Mouse (Mus musculus): Measurements from ENCODE around the gene Lrrc56.
A peak's percentile ranks its signal among the peaks of the same experiment; 100 is the strongest.

The Lrrc56 gene

DNA sequence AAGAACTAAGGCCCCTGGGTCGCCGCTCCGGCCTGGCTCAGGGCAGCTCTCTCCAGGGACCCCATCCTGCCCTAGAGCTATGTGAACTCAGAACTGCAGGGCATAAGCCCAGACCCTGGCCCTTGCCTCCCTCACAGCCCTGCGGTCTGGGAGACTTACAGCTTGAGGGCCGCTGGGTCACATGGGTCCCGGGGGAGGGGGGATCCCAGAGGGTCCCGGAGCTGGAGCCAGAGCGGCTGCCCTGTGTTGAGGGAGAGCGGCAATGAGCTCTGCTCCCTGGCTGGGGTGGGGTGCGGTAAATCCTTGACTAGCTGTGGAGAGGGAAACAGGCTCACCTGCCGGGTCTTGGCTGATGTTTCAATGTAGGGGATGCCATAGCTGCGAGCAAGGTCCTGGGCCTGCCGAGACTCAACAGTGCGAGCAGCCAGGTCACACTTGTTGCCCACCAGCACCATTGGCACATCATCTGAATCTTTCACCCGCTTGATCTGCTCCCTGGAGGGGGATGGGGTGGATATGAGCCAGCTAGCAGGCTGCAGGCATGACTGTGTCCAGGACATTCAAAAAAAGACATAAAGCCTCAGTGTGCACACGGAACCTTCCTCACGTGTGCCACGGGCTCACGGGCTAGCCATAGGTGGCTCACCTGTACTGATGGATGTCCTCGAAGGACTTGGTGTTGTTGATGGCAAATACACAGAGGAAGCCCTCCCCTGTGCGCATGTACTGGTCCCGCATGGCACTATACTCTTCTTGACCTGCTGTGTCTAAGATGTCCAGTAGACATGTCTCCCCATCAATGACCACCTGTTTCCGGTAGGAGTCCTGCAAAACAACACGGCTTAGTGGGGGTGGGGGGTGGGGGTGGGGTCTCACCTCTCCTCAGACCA is 1.9 kb upstream of the Lrrc56 start:
- no peak for DNase-seq (ENCODE audit: low spot score)

DNA sequence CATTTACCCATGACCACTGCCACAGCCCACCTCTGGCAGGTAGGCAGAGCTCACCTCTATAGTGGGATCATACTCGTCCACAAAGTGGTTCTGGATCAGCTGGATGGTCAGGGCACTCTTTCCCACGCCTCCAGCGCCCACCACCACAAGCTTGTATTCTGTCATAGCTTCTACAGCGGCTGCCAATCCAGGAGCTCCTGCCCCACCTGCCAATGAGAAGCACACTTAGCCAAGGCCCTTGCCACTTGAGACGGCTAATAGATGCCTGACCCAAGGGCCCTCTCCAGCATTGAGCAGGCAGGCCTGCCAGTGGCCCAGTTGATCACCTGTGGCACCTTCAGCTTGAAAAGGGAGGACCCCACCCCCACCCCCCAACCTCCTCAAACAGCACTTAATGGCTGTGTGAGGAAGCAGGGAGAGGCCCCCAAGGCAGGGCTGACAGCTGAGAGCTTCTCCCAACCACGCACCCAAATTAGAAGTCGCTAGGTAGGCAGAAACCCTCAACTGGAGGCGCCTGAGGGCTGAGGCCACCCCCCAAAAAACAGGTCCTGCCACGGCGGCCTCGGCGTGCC is 1.1 kb upstream of the Lrrc56 start:
- DNase-seq (ENCODE audit: low spot score), result no peak

GRCm38 (mm10) chr7:141193348-141193856 is 555 bp upstream of the Lrrc56 start:
- DNase-seq (ENCODE audit: low spot score), result peak; percentile 19

GRCm38 (mm10) chr7:141194409-141194808 is 452 bp downstream of the Lrrc56 start:
- no peak for DNase-seq (ENCODE audit: low spot score)

DNA sequence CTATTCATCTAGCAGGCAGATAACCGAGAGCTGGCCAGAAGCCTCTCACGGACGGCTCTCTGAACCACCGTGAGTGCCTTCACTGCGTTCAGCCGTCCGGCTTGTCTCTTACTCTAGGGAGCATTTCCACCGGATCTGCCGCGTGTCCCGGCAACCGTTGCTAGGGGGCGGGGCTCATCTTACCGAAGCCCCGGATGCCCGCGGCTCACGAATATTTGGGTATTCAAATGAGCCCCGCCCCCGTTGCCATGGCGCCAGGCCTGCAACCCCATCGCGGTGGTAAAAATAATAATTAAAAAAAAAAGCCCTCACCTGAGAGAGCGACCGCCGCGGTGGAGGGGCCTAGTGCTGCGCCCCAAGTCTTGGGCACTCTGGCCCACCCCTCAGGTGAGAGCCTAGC is 873 bp downstream of the Lrrc56 start:
- peak; percentile 96 for DNase-seq (ENCODE audit: low spot score)

GRCm38 (mm10) chr7:141195754-141196153 is 1.8 kb downstream of the Lrrc56 start:
- no peak for DNase-seq (ENCODE audit: low spot score)

GRCm38 (mm10) chr7:141196619-141197282 is 2.8 kb downstream of the Lrrc56 start:
- no peak for DNase-seq (ENCODE audit: low spot score)

GRCm38 (mm10) chr7:141198121-141198520 is 4.2 kb downstream of the Lrrc56 start:
- DNase-seq (ENCODE audit: low spot score), result no peak

GRCm38 (mm10) chr7:141204546-141204945 is 10.6 kb downstream of the Lrrc56 start:
- DNase-seq (ENCODE audit: low spot score), result no peak

- no peak for DNase-seq (ENCODE audit: low spot score)
Measured at GRCm38 (mm10) chr7:141205504-141205903, 11.5 kb downstream of the Lrrc56 start.

DNA sequence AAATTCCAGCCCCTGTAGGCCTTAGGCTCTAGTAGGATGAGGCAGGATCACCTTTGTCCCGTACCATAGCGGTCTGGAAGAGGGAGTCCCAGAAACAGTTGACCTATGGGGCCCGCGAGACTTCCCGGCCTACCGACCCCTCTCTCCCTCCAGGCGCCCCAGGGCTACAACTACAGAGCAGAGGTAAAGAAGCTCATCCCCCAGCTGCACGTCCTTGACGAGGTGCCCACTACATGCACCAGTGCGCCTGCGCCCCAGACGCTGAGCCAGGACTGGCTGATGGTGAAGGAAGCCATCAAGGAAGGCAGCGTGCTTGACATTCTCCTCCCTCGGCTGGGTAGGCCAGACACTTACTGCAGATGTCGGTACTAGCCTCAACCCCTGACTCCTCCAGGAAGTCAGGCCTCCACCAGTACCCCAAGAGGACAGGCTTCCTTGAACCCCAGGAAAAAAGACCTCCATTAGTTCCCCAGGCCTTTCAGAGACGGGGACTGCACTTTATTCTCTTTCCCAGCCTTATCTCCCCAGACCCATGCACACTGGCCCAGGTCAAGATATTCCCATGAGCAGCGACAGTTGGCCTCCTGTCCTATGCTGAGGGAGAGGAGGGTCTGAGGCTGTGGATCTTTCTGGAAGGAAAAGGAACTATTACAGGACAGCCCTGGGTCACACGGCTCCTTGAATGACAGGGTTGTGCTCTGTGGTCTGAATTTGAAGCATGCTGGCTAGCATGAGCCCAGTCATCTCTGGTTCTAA is 12.4 kb downstream of the Lrrc56 start:
- DNase-seq (ENCODE audit: low spot score), result no peak

GRCm38 (mm10) chr7:141209526-141209925 is 15.6 kb downstream of the Lrrc56 start:
- DNase-seq (ENCODE audit: low spot score), result no peak

DNA sequence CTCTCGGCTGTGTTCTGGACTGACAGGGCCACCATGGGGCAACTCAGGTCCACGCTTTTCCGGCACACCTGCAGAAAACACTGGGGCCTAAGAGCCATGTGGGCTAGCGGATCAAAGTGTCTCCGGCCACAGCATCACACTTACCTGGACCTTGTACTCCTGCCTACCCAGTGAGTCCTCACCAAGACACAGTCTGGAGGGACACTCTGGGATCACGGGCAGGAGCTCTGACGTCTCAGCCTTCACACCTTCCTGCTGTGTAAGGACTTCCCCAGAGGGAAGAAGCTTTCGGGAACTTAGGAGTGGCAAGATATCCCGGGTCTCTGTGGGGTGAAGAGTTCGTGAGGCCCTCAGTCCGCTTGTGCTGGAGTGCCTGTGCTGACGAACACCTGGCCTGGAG is 16.2 kb downstream of the Lrrc56 start:
- no peak for DNase-seq (ENCODE audit: low spot score)

DNA sequence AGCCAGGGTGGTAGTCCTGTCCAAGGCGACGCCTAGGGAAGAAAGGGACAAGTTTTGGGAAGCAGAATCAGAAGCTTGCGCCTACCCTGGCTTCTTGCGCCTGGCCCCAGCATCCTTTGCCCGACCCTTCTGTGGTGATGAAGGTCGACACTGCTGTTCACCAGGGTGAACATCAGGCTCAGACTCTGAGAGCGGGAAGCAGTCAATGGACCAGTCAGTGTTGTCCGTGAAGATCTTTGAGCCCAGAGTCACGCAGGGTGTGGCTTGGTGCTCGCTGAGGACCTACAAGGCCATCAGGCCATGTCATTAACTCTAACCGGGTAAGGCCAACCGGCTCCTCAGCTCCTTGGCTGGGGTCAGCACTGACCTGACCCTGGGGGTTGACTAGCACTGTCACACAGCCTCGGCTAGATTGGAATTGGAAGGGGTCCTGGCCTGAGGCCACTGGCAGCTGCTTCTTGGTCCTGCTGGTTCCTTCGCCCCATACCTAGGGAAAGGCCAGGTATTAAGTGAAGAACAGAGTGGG is 16.7 kb downstream of the Lrrc56 start:
- DNase-seq (ENCODE audit: low spot score), result no peak

DNA sequence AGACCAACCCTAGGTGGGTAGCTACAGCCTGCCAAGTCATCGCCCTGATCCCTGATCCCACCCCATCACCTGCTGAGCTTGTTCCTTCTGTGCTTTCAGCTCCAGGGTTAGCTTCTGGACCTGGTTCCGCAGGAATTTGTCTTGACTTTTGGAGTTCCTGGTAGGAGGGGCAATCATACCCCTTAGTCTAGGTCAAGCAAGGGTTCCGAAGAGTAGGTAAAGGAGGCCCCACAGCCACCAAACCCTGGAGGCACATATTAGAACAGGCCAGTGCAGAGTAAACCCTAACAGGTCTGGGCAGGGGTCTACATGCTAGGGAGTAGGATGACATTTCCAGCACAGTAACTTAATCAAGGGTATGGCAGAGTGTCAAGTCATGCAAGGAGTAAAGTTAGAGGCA is 19.2 kb downstream of the Lrrc56 start:
- no peak for DNase-seq (ENCODE audit: low spot score)

DNA sequence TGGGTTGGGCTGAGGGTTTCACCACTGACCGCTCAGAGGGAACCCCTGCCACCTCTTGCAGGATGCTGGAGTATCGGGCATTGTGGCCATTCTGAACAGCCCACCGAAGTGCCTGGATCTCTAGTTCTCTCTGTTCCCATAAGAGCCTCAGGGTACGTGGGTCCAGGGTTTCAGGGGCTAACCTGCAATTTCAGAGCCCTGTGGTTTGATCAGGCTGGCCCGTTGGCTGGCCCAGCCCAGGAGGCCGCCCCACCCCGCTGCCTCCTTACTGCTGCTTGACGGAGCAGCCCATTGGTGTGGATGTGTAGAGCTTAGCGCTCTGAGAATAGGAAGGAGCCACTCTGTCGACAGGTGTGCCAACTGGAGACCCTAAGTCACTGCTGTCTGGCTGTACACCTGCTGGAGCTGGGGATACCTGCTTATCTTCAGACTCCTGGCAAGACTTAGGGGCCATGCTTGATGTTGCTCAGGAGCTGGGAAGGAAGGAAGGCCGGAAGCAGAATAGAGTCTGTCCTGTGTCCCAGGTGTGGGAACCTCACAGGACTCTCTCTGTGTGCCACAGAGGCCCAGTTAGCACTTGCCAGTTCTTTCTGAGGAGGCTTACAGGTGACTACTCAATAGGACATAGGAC is 19.8 kb downstream of the Lrrc56 start, which contains the start of gene Lmntd2:
TSS of gene Lmntd2 (minus strand) at position 476 of the 631 bp plus-strand sequence.
- DNase-seq (ENCODE audit: low spot score), result no peak

DNA sequence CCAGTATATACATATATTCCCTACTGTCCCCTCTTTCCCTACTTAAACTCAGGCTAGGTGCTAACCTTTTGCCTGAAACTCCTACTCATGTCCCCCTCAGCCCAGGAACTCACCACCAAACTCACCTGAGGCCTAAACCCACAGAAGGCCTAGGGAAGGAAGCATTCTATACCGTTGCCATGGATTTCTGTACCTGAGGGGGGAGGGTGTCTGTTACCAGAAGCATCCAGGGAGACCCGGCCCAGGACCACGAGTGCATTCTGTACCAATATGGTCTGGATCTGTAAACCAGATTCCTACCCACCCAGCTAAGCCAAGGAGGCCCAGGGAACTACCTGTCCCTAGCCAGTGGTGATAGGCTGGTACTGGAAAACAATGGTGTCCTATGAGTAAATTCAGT is 20.4 kb downstream of the Lrrc56 start:
- no peak for DNase-seq (ENCODE audit: low spot score)

GRCm38 (mm10) chr7:141215101-141215879 is 21.3 kb downstream of the Lrrc56 start, which contains the start of gene Rassf7:
Gene Rassf7 (plus strand): TSS chr7:141215860.
- peak; percentile 99 for DNase-seq (ENCODE audit: low spot score)

DNA sequence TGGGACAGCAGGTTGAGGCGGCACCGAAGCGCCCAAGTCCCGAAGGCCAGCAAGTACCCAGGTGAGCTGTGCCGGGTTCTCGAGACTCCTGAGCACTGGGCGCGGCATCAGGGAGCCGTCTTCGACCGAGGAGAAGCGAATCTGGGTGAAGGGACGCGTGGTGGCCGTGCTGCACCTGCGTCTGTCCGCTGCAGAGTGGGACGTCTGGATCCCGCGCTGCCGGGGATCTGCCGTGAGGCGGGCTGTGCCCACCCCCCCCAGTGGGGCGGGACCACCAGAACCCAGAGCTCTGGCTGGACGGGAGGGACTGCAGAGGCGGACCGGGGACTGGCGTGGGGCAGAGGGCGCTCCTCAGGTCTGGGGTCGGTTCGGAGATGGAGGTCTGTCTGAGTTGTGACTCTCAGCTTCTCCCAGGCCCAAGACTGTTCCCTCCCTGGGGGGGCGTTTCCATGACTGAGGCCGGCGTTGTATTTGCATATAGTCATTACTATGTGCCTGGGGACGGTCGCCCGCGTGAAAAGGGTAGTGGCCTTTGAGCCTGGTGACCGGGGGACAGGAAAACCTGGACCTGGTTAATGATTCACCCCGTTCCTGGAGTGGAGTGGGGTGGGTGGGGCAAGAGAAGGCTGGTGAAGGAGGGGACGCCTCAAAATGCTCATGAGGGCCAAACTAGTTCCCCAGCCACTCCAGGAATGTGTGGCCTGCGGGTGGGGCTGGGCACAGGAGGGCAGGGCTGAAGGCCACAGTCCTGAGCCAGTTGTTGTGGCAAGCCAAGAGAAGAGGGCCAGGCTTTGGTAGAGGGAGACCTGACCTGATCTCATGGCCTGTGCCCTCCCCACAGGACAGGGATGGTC is 22.1 kb downstream of the Lrrc56 start:
- DNase-seq (ENCODE audit: low spot score), result peak; percentile 61
